Mouse (Mus musculus) layer of hippocampus, postnatal 14 days (tissue): ENCODE results near the gene Atp8b4. TPM values are rescaled to one million over a fixed set of nuclear protein-coding genes. Genes with fewer than 3 reads are reported as not detected.

Experiments
- DNase-seq, 2 experiments: peaks; one replicate each; pipeline ENCODE4 v3.0.0; 2021 to 2022; ENCODE audit warnings: low spot score in 2 of 2, mixed read lengths in 1 of 2
- total RNA-seq, 2 experiments: library from RNA; stranded (reverse); gene quantifications; 2 replicates each; pipeline ENCODE4 v1.2.3; 2021

Gene Atp8b4
- total RNA-seq, 2 experiments from 2014 or later = 0.05 TPM; not detected in 1

DNA sequence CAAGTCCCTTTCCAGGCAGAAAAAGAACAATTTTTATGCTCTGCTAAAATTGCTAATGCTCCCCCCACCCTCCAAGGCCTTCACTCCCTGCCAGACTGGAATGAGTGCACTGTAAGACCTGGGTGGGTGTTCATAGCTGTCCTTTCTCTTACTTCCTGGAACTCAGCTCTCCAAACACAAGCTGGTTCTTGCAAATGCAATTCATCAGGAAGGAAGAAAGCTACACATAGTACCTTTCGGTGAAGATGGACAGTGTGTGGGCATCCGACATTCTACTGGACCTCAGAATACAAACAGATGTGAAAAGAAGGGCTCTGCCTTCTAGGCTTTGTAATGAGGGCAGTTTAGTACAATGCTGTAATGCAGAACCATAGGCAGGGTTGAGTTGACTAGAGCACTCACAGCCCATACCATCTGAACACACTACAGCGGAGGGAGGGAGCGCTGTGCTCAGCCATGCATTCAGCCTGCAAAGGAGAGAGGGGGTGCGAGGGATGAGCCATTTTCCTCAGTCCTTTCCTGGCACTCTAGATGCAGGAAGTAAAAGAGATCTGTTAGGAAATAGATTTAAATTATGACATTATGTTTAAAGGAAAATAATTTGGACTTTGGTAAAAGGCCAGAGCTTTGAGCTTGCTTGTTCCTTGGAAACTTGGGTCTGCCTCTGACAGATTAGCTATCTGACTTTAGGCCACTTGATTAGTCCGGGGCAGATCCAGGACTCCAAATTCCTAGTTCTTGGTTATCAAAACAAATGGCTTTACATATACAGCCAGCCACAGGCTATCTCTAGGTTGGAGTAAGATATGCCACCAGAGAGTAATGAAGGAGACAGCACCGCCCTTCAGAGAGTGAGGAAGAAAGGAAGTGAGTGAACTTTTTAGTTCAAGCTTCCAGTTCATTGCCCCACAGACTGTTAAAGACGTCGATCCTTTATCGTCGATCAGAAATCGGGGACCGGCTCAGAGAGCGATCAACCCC, 136.4 kb downstream of the Atp8b4 start:
- no peak for DNase-seq

DNA sequence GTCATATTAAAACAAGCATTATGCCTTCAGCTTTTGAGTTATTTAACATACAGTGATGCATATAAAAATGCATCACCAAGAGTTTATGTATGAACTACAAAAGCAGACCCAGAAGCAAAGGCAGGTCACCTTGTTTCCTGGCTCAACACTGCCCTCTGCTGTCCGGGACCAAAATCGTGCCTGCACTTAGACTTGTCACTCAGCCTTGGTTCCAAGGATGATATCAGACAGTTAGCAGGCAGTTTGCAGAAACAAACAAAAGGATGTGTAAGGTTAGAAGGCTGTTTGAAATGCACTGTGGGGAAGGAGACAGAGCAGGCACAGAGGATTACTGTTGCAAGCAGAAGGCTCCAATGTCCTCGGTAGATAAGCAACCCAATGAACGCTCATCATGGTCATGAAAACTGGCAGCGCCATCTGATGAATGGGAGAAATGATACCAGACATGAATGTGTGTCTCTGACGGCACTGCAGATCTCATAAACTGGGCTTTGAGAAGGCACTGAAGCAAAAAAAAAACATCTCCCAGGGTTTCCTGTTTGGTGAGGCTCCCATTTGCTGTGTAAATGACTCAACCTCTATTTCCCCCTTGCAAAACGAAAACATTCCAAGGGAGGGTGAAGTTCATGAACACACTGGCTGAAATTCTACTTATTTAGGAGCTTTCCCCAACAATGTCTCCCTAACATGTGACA, 137.3 kb downstream of the Atp8b4 start:
- peak; percentile 74 to 83 for DNase-seq

DNA sequence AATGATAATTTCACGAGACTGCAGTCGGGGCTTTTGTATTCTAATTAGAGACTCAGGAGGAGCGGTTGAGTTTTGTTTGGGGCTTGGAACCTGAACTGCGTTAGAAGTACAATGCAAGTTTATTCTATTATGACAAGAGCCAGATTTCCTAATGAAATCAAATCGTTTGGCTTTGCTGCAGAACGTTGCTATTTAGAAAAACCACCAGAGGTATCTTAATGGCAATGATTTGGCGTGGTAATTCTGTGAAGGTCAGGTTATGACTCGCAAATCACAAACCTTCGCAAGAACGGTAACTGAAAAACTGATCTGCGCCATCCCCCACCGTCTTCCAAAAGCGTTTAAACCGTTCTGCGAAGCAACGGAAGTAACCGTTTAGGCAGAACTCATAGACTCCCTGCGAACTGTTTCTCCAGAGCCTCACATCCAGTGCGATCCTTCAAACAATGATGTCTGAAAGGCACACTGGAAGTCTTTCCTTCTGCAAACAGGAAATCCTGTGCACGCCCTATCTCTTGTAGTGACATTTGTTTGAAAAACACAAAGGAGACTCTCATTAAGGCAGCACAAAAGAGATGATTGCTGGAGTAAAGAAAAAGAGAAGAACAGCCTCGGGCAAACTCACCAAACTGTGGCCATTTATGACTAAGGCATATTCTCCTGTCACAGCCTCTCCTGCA, 139.2 kb downstream of the Atp8b4 start:
- DNase-seq = peak in 1 of 2 experiments; percentile 2

DNA sequence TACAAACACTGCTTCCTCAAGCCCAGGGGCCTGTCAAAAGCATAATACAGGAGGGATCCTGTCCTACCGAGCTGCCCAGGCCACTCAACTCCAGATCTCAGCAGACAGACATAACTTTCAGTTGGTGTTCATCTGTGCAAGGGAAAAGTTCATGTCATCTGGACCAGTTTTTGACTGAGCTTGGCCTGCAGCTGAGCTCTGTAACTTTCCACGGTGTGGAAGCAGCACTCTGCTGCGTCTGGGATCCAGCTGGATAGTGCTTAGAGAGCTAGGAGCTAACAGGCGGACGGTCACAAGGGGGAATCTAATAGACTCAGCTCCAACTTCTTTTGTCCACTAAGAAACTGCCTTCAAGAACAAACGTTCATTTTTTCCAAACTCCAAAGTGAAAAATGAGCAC, 139.8 kb downstream of the Atp8b4 start:
- no peak for DNase-seq

DNA sequence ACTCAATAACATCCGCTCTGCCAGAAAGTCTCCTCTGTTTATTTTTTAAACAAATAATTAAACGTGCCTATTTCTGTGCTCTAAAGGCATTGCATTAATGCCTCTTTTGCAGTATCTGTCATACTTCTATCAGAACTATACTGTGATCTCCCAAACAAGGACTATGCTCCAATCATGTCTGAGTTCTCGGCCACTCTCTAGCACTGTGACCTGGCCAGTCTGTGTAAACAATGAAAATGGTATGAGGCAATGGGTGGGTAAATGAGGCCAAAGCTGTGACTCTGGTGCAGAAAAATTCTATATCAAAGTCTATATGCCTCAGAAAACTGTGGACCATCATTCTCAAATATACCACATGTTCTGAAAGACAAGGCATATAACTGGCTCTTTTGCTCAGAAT, 140.5 kb downstream of the Atp8b4 start:
- no peak for DNase-seq

DNA sequence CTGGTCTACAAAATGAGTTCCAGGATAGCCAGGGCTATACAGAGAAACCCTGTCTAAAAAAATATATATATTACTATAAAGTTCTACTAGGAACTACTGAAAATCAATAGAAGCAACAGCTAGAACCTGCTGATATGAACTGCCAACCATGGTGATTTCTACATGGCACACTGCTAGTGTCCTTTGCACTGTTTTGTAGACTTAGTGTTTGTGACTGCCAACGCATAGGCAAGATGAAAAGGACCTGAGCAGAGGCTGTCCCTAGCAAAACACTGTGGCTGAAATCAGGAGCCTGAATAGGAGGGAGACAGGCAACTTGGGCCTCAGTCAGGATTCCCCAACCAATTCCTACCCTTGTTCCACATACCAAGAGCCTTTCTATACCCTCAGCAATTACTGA, 141.2 kb downstream of the Atp8b4 start:
- DNase-seq = no peak

- no peak for DNase-seq
These were observed 141.7 kb downstream of the Atp8b4 start for GRCm38 (mm10) chr2:126358741-126359140.

DNA sequence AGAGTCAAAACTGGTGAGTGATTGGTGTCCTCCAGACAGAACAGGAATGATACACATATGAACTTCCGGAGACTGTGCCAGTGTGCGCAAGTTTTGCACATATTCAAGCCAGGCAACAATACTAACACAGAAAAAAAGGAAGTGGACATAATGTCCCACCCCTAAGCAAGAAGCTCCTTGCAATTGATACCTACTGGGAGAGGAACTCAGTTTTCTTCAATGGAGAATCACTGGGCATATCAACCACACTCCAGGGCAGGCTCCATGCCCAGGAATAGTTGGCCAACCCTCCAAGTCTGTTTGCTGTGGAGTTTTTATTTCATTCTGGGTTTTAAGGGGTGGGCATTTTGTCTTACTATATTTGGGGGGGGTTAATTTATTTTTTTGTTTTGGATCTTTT, 145.2 kb downstream of the Atp8b4 start:
- DNase-seq = no peak

GRCm38 (mm10) chr2:126351811-126352210, 148.7 kb downstream of the Atp8b4 start:
- no peak for DNase-seq

DNA sequence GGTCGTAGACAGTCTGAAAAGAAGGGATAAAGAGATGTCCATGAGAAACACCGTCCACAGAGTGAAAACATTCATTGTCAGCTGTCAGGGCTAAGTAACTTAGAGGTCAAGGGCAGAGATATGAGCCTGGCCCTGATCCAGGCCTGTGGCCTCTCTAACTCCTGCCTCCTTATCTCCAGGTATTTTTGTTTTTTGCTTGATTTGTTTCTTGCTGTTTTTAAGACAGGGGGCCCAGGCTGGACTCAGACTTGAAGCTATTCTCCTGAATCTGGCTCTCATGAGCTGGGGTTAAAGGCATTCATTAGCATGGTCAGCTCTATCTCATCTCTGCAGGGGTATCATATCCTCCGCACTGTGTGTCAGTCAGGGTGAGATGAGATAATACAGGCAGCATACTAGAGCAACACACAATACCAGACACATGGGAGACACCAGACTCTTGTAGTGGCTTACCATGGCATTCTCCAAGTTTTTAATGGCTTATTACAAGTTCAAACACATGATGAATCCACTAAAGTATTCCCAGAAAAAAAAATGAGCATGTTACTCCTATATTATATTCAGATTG, 157.4 kb downstream of the Atp8b4 start:
- DNase-seq = no peak

DNA sequence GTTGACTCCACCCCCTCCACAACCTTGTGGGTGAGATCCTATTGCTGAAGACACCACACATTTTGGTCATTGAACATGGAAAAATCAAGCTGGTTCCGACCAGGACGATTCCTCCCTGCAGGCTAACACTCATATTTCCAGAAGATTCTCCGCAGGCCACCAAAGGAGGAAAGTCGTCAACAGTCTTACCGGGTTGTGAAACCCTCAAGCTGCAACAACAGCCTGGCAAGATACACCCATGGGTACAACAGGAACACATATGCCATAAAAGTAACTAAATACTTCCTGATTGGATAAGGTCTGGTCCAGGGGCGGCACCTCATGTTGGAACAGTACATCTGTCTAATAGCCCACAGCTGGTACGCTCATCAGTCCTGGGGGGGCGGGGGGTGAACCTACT, 159.0 kb downstream of the Atp8b4 start:
- DNase-seq = no peak

DNA sequence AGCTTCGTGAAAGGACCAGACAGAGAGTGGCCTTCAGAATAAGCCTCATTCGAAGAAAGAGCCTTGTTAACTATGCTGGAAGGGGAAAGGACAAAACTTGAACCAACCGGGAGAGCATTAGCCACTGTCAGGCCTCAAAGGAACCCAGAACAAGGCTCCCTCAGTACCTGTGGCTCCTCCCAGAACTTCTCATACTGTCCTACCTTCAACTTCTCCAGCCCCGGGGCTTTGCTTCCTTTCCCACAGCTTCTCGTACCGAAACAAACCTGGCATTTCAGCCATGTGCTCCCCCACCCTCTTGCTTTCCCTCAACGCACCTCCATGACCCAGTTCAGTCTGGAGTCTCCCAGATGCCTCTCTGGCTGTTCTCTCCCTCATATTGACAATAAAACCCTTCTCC, 160.3 kb downstream of the Atp8b4 start:
- DNase-seq = no peak

GRCm38 (mm10) chr2:126339516-126339915, 161.0 kb downstream of the Atp8b4 start:
- no peak for DNase-seq

GRCm38 (mm10) chr2:126337143-126337542, 163.3 kb downstream of the Atp8b4 start:
- DNase-seq = no peak

GRCm38 (mm10) chr2:126331794-126332193, 168.7 kb downstream of the Atp8b4 start:
- no peak for DNase-seq

- no peak for DNase-seq
These were observed 177.3 kb downstream of the Atp8b4 start for GRCm38 (mm10) chr2:126323206-126323605.

GRCm38 (mm10) chr2:126322631-126323031, 177.8 kb downstream of the Atp8b4 start:
- DNase-seq = no peak

DNA sequence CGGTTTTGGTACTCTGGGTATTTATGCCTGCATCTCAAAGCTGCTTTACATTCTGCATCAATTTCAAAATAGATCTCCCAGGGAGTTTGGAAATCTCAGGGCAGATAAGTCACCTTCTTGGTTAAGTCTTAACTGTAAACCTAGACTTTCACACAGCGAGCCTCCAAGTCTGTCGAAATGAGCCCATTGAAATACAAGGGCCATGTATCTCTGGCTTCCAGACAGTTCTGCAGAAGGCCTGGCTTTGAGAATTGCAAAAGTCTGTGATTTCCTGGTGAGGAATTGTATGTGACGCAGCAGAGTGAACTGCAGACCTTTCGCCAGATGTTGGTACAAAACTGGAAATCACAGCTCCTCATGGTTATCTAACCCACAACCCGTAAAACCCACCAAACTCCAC, 182.4 kb downstream of the Atp8b4 start:
- no peak for DNase-seq

DNA sequence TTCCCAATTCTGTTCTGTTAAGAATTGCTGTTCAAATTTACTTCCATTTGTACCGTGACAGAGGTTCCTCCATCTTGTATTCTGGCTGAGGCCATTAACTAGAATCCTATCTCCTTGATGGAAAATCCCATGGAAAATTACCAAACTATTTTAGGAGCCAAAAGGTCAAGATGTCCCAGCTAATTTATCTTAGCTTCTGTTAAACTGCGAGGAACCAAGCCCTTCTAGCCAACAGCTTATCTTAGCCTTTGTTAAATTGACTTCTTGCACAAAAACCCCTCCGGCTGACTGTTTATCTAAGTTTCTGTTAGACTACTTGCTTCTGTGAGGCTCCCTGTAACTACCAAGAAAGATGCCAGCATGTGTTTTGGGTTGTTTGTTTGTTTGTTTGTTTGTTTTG, 183.5 kb downstream of the Atp8b4 start:
- DNase-seq = no peak

DNA sequence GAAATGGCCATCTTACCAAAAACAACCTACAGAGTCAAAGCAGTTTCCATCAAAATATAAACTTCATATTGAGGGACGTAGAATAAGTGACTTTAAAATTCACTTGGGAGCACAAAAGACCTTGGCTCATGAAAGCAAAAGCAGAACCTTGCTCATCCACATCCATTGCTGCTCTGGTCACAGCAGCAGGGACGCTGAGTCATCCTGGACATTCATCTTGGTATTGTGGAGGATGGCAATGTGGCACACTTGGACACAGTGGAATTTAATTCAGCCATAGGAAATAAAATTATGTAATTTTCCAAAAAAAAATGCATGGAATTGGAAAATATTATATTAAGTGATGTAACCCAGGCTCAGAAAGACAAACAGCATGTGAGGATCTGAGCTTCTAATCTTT, 184.1 kb downstream of the Atp8b4 start:
- no peak for DNase-seq

GRCm38 (mm10) chr2:126311056-126311455, 189.4 kb downstream of the Atp8b4 start:
- DNase-seq = no peak
